Mouse (Mus musculus) kidney, embryonic 15.5 days (tissue): ENCODE measurements around the gene Wdr49. TPM values are rescaled to one million over a fixed set of nuclear protein-coding genes. Genes with fewer than 3 reads are reported as not detected.

Source experiments
- ATAC-seq: fragments of 200-750 bp; cut with Nextera tagmentation; replicated peaks from 2 replicates; pipeline ENCODE4 v1.8.0; 2017; ENCODE audit warnings: moderate TSS enrichment; ENCODE audit not compliant: low FRiP score
- H3K27ac ChIP-seq: fragments of 300-500 bp; sonication (generic); 2 replicates; pipeline ENCODE4 v1.5.1; 2015; ENCODE audit warnings: mild to moderate bottlenecking, inconsistent platforms
- H3K27me3 ChIP-seq: fragments of 300-500 bp; sonication (generic); 2 replicates; pipeline ENCODE4 v1.6.1; 2015; ENCODE audit warnings: inconsistent platforms
- H3K36me3 ChIP-seq: fragments of 300-500 bp; sonication (generic); 2 replicates; pipeline ENCODE4 v1.6.1; 2015; ENCODE audit warnings: inconsistent platforms
- H3K4me1 ChIP-seq: fragments of 300-500 bp; sonication (generic); 2 replicates; pipeline ENCODE4 v1.6.1; 2015; ENCODE audit warnings: inconsistent platforms
- H3K4me2 ChIP-seq: fragments of 300-500 bp; sonication (generic); 2 replicates; pipeline ENCODE4 v1.6.1; 2015; ENCODE audit warnings: moderate library complexity, mild to moderate bottlenecking, inconsistent platforms
- H3K4me3 ChIP-seq: fragments of 300-500 bp; sonication (generic); replicated peaks from 2 replicates; pipeline ENCODE4 v1.5.1; 2015; ENCODE audit warnings: mild to moderate bottlenecking, inconsistent platforms
- H3K9ac ChIP-seq: fragments of 300-500 bp; sonication (generic); 2 replicates; pipeline ENCODE4 v1.6.1; 2015; ENCODE audit warnings: mild to moderate bottlenecking, inconsistent platforms
- H3K9me3 ChIP-seq: fragments of 300-500 bp; sonication (generic); replicated peaks from 2 replicates; pipeline ENCODE4 v1.6.1; 2016; ENCODE audit warnings: inconsistent platforms
- WGBS: fragments of 180-500 bp; shearing (Covaris S2); methylation state at CpG from one replicate; pipeline ENCODE4 v1.1.7; 2015; ENCODE audit warnings: mixed read lengths; 5-methylcytosine and 5-hydroxymethylcytosine counted together
- polyA plus RNA-seq: library from polyadenylated mRNA; unstranded; fragments of >200 nt; fragmentation: Nextera tagmentation; extraction: Ambion mirVana; gene quantifications from 2 replicates; pipeline ENCODE4 v1.2.1, GENCODE M21; 2015

The Wdr49 gene
- not detected in 2 replicates for polyA plus RNA-seq

DNA sequence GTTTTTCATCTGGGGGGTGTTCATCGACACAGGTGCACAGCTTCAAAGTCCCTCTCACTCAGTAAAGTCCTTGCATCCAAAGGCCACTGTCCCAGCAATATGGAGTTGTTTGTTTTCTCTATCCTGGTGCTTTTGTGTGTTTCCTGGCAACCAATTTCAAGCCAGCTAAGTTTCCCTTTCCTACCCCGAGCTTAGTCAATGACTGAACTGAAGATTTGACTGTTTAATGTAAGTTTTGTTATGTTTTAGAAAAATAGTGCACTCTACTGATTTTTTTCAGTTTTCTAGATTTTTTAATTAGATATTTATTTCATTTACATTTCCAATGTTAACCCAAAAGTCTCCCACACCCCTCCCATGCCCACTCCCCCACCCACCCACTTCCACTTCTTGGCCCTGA, at the start of gene Wdr49:
Wdr49 (minus strand) TSS at position 101 of the 400 bp plus-strand sequence.
- H3K36me3 ChIP-seq, result no peaks in the 10 kb centered on the region
- H3K9me3 ChIP-seq, result no peaks in the 10 kb centered on the region
- H3K27me3 ChIP-seq, result no peaks in the 10 kb centered on the region
- ATAC-seq, result no peak
- no peak within 1 kb of the TSS for H3K4me2 ChIP-seq
- no peaks in the 10 kb centered on the region for H3K4me1 ChIP-seq
- no peak within 1 kb of the TSS for H3K4me3 ChIP-seq
- WGBS, result 64% methylated on average over 2 of the region's 2 CpGs
- H3K27ac ChIP-seq, result no peak within 1 kb of the TSS
- no peak within 1 kb of the TSS for H3K9ac ChIP-seq

DNA sequence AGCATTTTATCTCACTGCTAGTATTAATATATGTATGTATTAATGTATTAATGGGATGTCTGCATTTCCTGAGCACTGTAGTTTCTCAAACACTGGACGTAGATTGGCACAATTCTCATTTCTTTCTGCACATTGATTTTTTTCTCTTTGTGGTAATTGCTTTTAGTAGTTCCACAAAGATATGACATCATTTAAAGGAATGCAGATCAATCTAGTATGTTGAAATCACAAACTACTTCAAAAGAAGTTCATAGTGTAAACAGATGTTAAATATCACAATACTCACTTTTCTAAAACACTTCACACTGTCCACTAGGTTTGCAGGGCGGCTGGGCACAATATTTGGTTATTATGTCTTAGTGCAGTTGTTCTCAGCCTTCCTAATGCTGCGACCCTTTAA, 49.1 kb upstream of the Wdr49 start:
- WGBS, result 94% methylated on average over 3 of the region's 3 CpGs

DNA sequence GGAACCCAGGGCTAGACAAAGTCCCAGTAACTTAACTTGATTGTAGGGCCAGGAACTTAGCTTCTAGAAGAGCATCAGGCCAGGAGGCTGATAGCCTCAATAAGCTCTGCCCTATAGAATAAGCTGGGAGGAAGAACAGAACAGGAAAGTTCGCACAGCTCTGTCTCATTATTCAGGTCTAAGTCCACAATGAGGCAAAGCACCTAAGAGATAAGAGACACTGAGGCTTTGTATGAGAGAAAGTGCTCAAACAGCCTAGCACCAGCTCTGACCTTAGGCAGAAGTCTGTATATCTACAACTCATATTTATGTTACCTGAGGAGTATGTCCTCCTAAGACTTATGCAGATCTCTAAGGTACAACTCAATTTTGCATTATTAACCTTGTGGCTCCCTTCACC, 40.6 kb upstream of the Wdr49 start:
- no peaks in the 10 kb centered on the region for H3K27me3 ChIP-seq
- H3K27ac ChIP-seq, result no peak overlapping the region
- H3K9ac ChIP-seq, result no peak overlapping the region
- no peaks in the 10 kb centered on the region for H3K9me3 ChIP-seq
- no peak for ATAC-seq
- H3K4me1 ChIP-seq, result no peaks in the 10 kb centered on the region
- peaks cover 58% of the 10 kb centered on the region for H3K36me3 ChIP-seq
- H3K4me3 ChIP-seq, result no peak overlapping the region
- 90% methylated on average over 1 of the region's 1 CpGs for WGBS
- H3K4me2 ChIP-seq, result no peak overlapping the region

More for the DNA sequence above, 49.1 kb upstream of the Wdr49 start:
- H3K27ac ChIP-seq, result no peak overlapping the region
- H3K4me2 ChIP-seq, result no peak overlapping the region
- no peak for ATAC-seq
- no peaks in the 10 kb centered on the region for H3K27me3 ChIP-seq
- H3K4me1 ChIP-seq, result no peaks in the 10 kb centered on the region
- H3K36me3 ChIP-seq, result peaks cover 23% of the 10 kb centered on the region
- no peak overlapping the region for H3K9ac ChIP-seq
- no peaks in the 10 kb centered on the region for H3K9me3 ChIP-seq
- no peak overlapping the region for H3K4me3 ChIP-seq

DNA sequence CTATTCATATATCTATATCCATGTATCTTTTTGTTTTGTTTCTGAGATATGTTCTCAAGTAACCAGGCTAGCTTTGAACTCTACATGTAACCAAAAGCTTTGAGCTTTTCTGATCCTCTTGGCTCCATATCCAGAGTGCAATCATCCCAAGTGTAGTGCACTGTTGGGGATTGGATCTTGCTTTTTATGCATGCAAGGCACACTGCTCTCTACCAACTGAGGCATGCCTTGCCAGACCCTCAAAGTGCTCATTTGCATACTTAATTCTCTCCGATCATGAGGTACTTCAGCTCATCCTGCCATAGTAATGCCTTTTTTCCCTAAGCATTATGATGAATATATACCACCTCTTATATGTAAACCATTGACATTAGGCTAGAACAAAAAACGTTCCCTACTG, 39.4 kb upstream of the Wdr49 start:
- ATAC-seq, result no peak
- H3K4me2 ChIP-seq, result no peak overlapping the region
- no peak overlapping the region for H3K4me3 ChIP-seq
- no peaks in the 10 kb centered on the region for H3K4me1 ChIP-seq
- H3K27me3 ChIP-seq, result no peaks in the 10 kb centered on the region
- no peaks in the 10 kb centered on the region for H3K9me3 ChIP-seq
- H3K27ac ChIP-seq, result no peak overlapping the region
- peaks cover 46% of the 10 kb centered on the region for H3K36me3 ChIP-seq
- H3K9ac ChIP-seq, result no peak overlapping the region
- WGBS, result 90% methylated on average over 2 of the region's 2 CpGs

- H3K4me1 ChIP-seq, result no peaks in the 10 kb centered on the region
- H3K4me3 ChIP-seq, result no peak overlapping the region
- no peaks in the 10 kb centered on the region for H3K9me3 ChIP-seq
- H3K9ac ChIP-seq, result no peak overlapping the region
- 0 out of 2 replicates have a peak, but pooled peaks have one; percentile 62 for ATAC-seq
- H3K36me3 ChIP-seq, result peaks cover 36% of the 10 kb centered on the region
- H3K4me2 ChIP-seq, result no peak overlapping the region
- WGBS, result 78% methylated on average over 7 of the region's 7 CpGs
- H3K27me3 ChIP-seq, result no peaks in the 10 kb centered on the region
- no peak overlapping the region for H3K27ac ChIP-seq
Observed at GRCm38 (mm10) chr3:75517631-75518250, 35.8 kb upstream of the Wdr49 start.

DNA sequence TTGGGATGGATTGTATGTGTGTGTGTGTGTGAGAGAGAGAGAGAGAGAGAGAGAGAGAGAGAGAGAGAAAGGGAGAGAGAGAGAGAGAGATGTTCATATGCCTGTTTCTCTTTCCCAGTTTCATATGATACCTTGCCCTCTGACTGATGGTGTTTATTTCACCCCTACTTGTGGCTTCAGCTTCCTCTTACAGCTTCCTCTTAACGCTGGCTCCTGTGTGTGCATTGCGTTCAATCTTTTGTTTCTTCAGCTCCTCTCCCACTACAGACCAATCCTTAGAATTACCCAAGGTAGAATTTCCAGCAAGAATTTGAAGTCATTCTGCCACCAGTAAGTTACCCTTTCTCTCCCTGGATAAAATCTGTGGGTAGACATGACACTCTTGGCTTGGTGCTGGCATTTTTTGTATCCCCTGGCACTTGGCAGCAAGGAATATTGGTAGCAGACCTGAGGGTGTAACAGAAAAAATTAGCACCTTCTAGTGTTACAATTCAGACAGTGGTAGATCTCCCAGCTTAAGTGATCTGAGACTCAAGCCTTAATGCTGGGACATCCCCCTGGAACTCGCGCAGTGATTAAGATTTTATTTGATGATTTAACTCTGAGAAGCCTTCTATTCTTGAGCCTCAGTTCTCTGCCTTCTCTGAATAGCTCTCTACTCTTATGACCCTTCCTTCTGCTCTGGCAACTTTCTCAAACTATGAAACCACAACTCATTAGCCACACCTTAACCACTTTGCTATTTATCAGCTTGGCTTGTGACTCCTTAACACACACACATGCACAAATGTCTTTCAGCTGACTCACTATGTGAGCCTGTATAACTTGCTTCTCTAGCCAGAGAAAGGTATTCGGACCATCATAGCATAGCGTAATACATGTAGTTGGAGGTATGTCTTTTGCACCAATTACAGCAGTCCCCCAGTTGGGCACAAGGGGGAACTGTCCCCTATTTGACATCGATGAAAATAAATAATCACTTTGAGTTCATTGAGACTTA, 17.3 kb upstream of the Wdr49 start:
- Histone ChIP-seq H3K4me2 (no peak overlapping the region), H3K4me1 (no peaks in the 10 kb centered on the region), H3K9me3 (no peaks in the 10 kb centered on the region), H3K27me3 (no peaks in the 10 kb centered on the region), H3K9ac (no peak overlapping the region), H3K4me3 (no peak overlapping the region), H3K36me3 (no peaks in the 10 kb centered on the region), H3K27ac (no peak overlapping the region)
- ATAC-seq, result no peak
- WGBS, result 77% methylated on average over 7 of the region's 7 CpGs

- H3K4me2 ChIP-seq, result no peak overlapping the region
- peak; percentile 73 for ATAC-seq
- WGBS, result 50% methylated on average over 3 of the region's 3 CpGs
- no peaks in the 10 kb centered on the region for H3K36me3 ChIP-seq
- H3K4me1 ChIP-seq, result no peaks in the 10 kb centered on the region
- H3K9me3 ChIP-seq, result no peaks in the 10 kb centered on the region
- H3K4me3 ChIP-seq, result no peak overlapping the region
- no peak overlapping the region for H3K27ac ChIP-seq
- H3K9ac ChIP-seq, result no peak overlapping the region
- no peaks in the 10 kb centered on the region for H3K27me3 ChIP-seq
Observed at GRCm38 (mm10) chr3:75492913-75493312, 11.0 kb upstream of the Wdr49 start.

GRCm38 (mm10) chr3:75475106-75475505, 6.8 kb downstream of the Wdr49 start:
- H3K4me3 ChIP-seq, result no peak overlapping the region
- no peak overlapping the region for H3K4me2 ChIP-seq
- no peaks in the 10 kb centered on the region for H3K27me3 ChIP-seq
- no peaks in the 10 kb centered on the region for H3K4me1 ChIP-seq
- no peak for ATAC-seq
- no peak overlapping the region for H3K27ac ChIP-seq
- H3K36me3 ChIP-seq, result no peaks in the 10 kb centered on the region
- WGBS, result 75% methylated on average over 7 of the region's 7 CpGs
- no peaks in the 10 kb centered on the region for H3K9me3 ChIP-seq
- no peak overlapping the region for H3K9ac ChIP-seq

- Histone ChIP-seq H3K9ac (no peak overlapping the region), H3K4me3 (no peak overlapping the region), H3K27ac (no peak overlapping the region), H3K4me1 (no peaks in the 10 kb centered on the region), H3K27me3 (no peaks in the 10 kb centered on the region), H3K9me3 (no peaks in the 10 kb centered on the region), H3K36me3 (no peaks in the 10 kb centered on the region), H3K4me2 (no peak overlapping the region)
- ATAC-seq, result 0 out of 2 replicates have a peak, but pooled peaks have one; percentile 49
- 87% methylated on average over 7 of the region's 7 CpGs for WGBS
Observed at GRCm38 (mm10) chr3:75474657-75475056, 7.3 kb downstream of the Wdr49 start.

DNA sequence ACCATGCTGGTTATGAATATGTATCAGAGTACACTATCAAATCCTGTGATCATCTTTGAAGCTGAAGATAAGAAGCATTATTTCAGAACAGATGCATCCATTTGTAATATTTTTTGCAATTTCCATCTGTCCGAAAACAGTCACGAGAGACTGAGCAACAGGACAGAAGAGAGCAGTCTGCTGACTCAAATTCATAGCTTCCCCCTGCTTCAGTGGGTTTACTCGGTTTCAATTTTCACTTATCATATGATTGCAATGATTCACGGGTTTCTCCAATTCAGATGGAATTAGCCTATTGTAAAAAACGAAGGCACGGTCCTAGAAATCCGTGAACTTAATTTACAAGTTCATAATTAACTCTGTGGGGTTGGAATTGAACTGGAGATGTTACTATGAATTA, 13.8 kb downstream of the Wdr49 start:
- H3K9ac ChIP-seq, result no peak overlapping the region
- ATAC-seq, result no peak
- no peaks in the 10 kb centered on the region for H3K36me3 ChIP-seq
- H3K4me3 ChIP-seq, result no peak overlapping the region
- WGBS, result 81% methylated on average over 7 of the region's 7 CpGs
- H3K27ac ChIP-seq, result no peak overlapping the region
- H3K4me2 ChIP-seq, result no peak overlapping the region
- H3K4me1 ChIP-seq, result no peaks in the 10 kb centered on the region
- no peaks in the 10 kb centered on the region for H3K9me3 ChIP-seq
- H3K27me3 ChIP-seq, result no peaks in the 10 kb centered on the region

GRCm38 (mm10) chr3:75430564-75431181, 51.3 kb downstream of the Wdr49 start:
- no peaks in the 10 kb centered on the region for H3K27me3 ChIP-seq
- H3K4me2 ChIP-seq, result no peak overlapping the region
- H3K36me3 ChIP-seq, result no peaks in the 10 kb centered on the region
- no peak overlapping the region for H3K27ac ChIP-seq
- no peak for ATAC-seq
- no peaks in the 10 kb centered on the region for H3K9me3 ChIP-seq
- no peak overlapping the region for H3K4me3 ChIP-seq
- 66% methylated on average over 4 of the region's 4 CpGs for WGBS
- H3K9ac ChIP-seq, result no peak overlapping the region
- H3K4me1 ChIP-seq, result no peaks in the 10 kb centered on the region

DNA sequence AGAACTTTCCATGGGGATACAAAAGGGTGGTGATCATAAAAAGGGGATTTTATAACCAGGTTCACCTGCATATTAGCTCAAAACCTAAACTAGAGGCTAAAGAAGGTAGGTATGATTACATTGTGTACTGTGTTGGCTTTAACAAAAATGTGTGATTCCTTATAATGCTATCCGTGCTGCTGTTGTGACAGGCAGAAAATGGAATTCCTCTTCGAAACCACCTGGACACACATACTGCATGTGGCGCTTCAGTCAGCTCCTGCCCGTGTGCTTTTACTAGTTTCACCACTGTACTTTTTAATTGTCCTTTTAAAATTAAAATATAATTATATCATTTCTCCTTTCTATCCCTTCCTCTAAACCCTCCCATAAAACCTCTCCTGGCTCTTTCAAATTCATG, 86.0 kb downstream of the Wdr49 start:
- ATAC-seq, result no peak
- 92% methylated on average over 4 of the region's 4 CpGs for WGBS

More for the DNA sequence above, 86.0 kb downstream of the Wdr49 start:
- no peak overlapping the region for H3K9ac ChIP-seq
- no peaks in the 10 kb centered on the region for H3K4me1 ChIP-seq
- H3K9me3 ChIP-seq, result no peaks in the 10 kb centered on the region
- H3K27me3 ChIP-seq, result no peaks in the 10 kb centered on the region
- no peak overlapping the region for H3K4me3 ChIP-seq
- H3K4me2 ChIP-seq, result no peak overlapping the region
- no peak overlapping the region for H3K27ac ChIP-seq
- H3K36me3 ChIP-seq, result no peaks in the 10 kb centered on the region
